Mouse (Mus musculus) heart, postnatal 4 days (tissue): ENCODE results near the gene Pnp. TPM values are rescaled to one million over a fixed set of nuclear protein-coding genes. Genes with fewer than 3 reads are reported as not detected.
"Not testable (repeated sequence)": the region's sequence is repeated elsewhere in the genome, so short reads cannot be mapped to it uniquely, and the experiment has no call there.

Experiments used
- DNase-seq: peaks from one replicate; pipeline ENCODE4 v3.0.0; 2021
- total RNA-seq, 2 experiments: library from RNA; stranded (reverse); gene quantifications; 2 replicates each; pipeline ENCODE4 v1.2.3; 2021

The Pnp gene
- total RNA-seq, 2 experiments from 2014 or later: 11.1 to 13.9 TPM

GRCm38 (mm10) chr14:50976674-50977073, 45.8 kb downstream of the Pnp start:
- DNase-seq: peak; percentile 20

DNA sequence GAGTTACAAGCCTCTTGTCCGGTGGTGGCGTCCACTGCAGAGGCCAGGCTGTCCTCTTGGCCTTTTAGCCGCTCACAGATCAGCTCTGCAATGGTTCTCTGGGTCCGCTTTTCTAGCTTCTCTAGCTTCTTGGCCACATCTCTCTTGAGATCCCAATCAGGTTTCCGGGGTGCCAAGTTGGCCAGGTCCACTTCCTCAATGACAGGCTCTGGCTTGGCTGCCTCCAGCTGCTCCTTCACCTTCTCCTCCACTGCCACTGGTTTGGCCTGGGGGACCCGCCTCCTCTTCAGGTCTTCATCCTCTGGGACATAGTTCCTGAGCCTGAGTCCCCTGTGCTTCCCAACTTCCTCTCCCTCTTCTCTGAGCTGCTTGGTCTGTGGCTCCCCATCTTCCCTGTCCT, 47.6 kb downstream of the Pnp start:
- not testable (repeated sequence) for DNase-seq

DNA sequence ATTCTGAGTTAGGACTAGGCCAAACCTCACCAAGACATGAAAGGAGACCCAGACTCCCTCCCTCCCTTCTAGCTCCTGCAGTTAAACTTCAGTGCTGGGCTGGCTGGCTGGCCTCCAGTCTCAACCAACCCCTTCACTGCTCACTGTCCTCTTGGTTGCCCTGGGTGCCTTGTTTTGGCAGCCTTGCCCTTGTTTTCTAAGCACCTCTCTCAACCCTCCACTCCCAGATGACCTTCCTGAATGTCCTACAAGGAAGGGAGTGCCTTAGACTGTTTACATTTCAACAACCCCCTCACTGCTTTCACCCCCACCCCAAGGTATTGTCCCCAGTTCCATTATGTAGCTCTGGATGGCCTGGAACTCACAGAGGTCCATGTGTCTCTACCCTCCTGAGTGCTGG, 48.7 kb downstream of the Pnp start:
- no peak for DNase-seq

DNA sequence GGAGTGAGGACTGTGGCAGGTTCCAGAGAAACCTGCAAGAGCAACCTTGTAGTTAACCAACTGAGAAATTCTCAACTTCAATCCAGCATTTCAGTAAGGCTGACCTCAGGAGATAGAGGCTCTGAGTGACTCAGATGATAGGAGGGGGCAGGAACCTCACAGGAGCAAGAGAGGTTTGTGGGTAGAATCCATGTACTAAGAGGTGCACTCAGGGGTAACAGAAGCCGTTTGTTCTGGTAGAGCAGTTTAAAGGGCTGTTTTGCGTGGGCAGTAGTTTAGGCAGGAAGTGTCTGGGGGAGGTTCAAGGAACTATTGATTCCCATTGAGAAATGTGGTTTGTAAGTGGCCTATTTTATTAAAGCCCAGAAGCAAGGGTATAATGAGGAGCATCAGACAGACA, 50.3 kb downstream of the Pnp start:
- DNase-seq: no peak

GRCm38 (mm10) chr14:50981837-50982236, 51.0 kb downstream of the Pnp start:
- DNase-seq: no peak

DNA sequence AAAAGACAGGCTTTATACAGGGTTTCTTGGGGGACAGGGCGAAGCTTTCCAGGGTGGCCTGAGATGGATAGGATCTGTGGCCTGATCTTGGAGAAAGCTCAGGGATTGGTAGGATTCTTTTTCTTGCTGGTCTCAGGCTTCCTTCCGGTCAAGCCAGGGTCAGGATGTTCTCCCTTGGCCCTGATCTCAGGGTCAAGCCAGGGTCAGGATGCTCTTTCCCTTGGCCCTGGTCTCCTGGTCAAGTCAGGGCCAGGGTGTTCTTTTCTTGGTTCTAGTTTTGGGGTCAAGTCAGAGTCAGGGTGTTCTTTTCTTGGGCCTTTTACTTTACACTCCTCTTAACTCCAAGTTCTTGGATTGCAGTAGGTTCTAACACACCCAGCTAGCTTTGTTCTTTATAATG, 56.8 kb downstream of the Pnp start:
- DNase-seq: no peak

GRCm38 (mm10) chr14:50991037-50991436, 60.2 kb downstream of the Pnp start:
- no peak for DNase-seq

GRCm38 (mm10) chr14:50997088-50997487, 66.2 kb downstream of the Pnp start:
- no peak for DNase-seq

GRCm38 (mm10) chr14:50997999-50998666, 67.3 kb downstream of the Pnp start:
- no peak for DNase-seq

GRCm38 (mm10) chr14:51007152-51007801, 76.4 kb downstream of the Pnp start, which contains the start of gene Rnase10:
Rnase10 (plus strand) TSS chr14:51007751.
- no peak for DNase-seq

GRCm38 (mm10) chr14:51007914-51008713, 77.2 kb downstream of the Pnp start:
- peak; percentile 74 for DNase-seq

- no peak for DNase-seq
Measured at GRCm38 (mm10) chr14:51008781-51009180, 77.9 kb downstream of the Pnp start.

GRCm38 (mm10) chr14:51009572-51009971, 78.7 kb downstream of the Pnp start:
- DNase-seq: no peak

GRCm38 (mm10) chr14:51014724-51015123, 83.8 kb downstream of the Pnp start:
- DNase-seq: not testable (repeated sequence)

Other genes with a start within 250 kb of the Pnp start
- not detected for gene Olfr747, start 237.9 kb upstream of the Pnp start, total RNA-seq
- gene Olfr748, start 223.7 kb upstream of the Pnp start, total RNA-seq: not detected
- gene Olfr749, start 186.0 kb upstream of the Pnp start, total RNA-seq: not detected
- 10 to 100 TPM; 30.7 to 31.2 TPM for gene Ttc5, start 145.6 kb upstream of the Pnp start, total RNA-seq
- gene Ccnb1ip1, start 123.3 kb upstream of the Pnp start, total RNA-seq: under 1 TPM in 1 of 2 experiments, not detected in 1; 0.18 TPM
- 10 to 100 TPM; 25.5 to 26.8 TPM for gene Parp2, start 123.2 kb upstream of the Pnp start, total RNA-seq
- 10 to 100 TPM in 1 of 2 experiments, 1 to 10 TPM in 1; 9.3 to 12.3 TPM for gene Tep1, start 60.5 kb upstream of the Pnp start, total RNA-seq
- 1 to 10 TPM in 1 of 2 experiments, under 1 TPM in 1; 0.86 to 1.1 TPM for gene Klhl33, start 33.6 kb upstream of the Pnp start, total RNA-seq
- 10 to 100 TPM; 64.2 to 65.8 TPM for gene Osgep, start 6.2 kb upstream of the Pnp start, total RNA-seq
- gene Apex1, start 6.1 kb upstream of the Pnp start, total RNA-seq: 10 to 100 TPM; 49.5 to 52.9 TPM
- 10 to 100 TPM; 25.7 to 27.2 TPM for gene Pip4p1, start 226 bp upstream of the Pnp start, total RNA-seq
- gene Gm49342, start 13.4 kb downstream of the Pnp start, total RNA-seq: 10 to 100 TPM; 11.1 to 15.0 TPM
- 1 to 10 TPM in 1 of 2 experiments, under 1 TPM in 1; 0.81 to 1.2 TPM for gene Pnp2, start 24.9 kb downstream of the Pnp start, total RNA-seq
- under 1 TPM in 1 of 2 experiments, not detected in 1; 0.17 TPM for gene Rnase10, start 76.7 kb downstream of the Pnp start, total RNA-seq
- not detected for gene Rnase9, start 110.8 kb downstream of the Pnp start, total RNA-seq
- not detected for gene Rnase11, start 119.1 kb downstream of the Pnp start, total RNA-seq
- not detected for gene Rnase12, start 126.6 kb downstream of the Pnp start, total RNA-seq
- not detected for gene Olfr750, start 143.4 kb downstream of the Pnp start, total RNA-seq
- 10 to 100 TPM; 30.4 to 31.7 TPM for gene Rnase4, start 160.0 kb downstream of the Pnp start, total RNA-seq
- gene Ang, start 160.1 kb downstream of the Pnp start, total RNA-seq: 1 to 10 TPM; 2.2 to 3.3 TPM
- not detected for gene Eddm3b, start 183.3 kb downstream of the Pnp start, total RNA-seq
- under 1 TPM; 0.34 to 0.69 TPM for gene Rnase6, start 192.8 kb downstream of the Pnp start, total RNA-seq
- under 1 TPM; 0.55 to 0.99 TPM for gene Rnase1, start 215.7 kb downstream of the Pnp start, total RNA-seq
- not detected for gene Rnase2b, start 231.2 kb downstream of the Pnp start, total RNA-seq